Mouse (Mus musculus) kidney, adult 8-10 months (tissue): Measurements from ENCODE around the gene Gm21861.
"Not testable (repeated sequence)": the region's sequence is repeated elsewhere in the genome, so short reads cannot be mapped to it uniquely, and the experiment has no call there.

Experiments used
- DNase-seq, 2 experiments: peaks; one replicate each; pipeline ENCODE4 v3.0.0; 2022

Gene Gm21861

DNA sequence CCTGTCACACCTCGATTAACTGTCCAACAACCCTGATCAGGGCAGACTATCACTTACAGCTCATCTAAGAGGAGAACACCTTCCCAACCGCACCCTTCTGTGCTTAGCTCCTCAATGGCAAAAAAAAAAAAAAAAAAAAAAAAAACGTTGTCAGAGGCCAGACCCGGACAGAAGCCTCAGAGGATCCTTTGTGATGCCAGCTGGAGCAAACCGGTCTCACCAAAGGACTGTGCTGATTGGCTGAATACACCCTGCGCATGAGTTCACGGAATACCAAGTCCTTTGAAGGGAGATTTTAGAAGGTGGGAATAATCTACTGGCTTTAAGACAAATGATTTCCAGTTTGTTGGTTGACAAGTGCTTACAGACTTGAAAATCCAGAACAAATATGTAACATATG lies at the start of gene Gm21861:
Gm21861 (minus strand) TSS at position 101 of the 400 bp plus-strand sequence.
- DNase-seq = not testable (repeated sequence)
